ENCODE assay signal across 8 mouse cellular contexts in genomic region chr10:59974786-59975185, GRCm38 (mm10). TPM values are rescaled to one million over a fixed set of nuclear protein-coding genes. Genes with fewer than 3 reads are reported as not detected.
DNase-seq lines count a peak whose midpoint lies in the region; ATAC-seq lines count a peak whose summit lies in the region.

No protein-coding gene starts in this region.

- 40% methylated on average over 3 of the region's 3 CpGs for WGBS in heart, embryonic 15.5 days
- WGBS in limb, embryonic 12.5 days, result 49% methylated on average over 3 of the region's 3 CpGs
- WGBS in neural tube, embryonic 13.5 days, result 44% methylated on average over 3 of the region's 3 CpGs

- no peaks in the 10 kb centered on the region for H3K9me3 ChIP-seq in heart, embryonic 15.5 days (replicated peaks)
- no peaks in the 10 kb centered on the region for H3K9me3 ChIP-seq in limb, embryonic 12.5 days
- no peaks in the 10 kb centered on the region for H3K9me3 ChIP-seq in neural tube, embryonic 13.5 days

- no peak overlapping the region for H3K4me3 ChIP-seq in heart, embryonic 15.5 days
- H3K4me3 ChIP-seq in limb, embryonic 12.5 days (replicated peaks), result no peak overlapping the region
- H3K4me3 ChIP-seq in neural tube, embryonic 13.5 days, result no peak overlapping the region

- 0 out of 2 replicates have a peak overlapping the region, but pooled peaks have one; percentile 18 for H3K9ac ChIP-seq in heart, embryonic 15.5 days
- no peak overlapping the region for H3K9ac ChIP-seq in limb, embryonic 12.5 days (replicated peaks)
- H3K9ac ChIP-seq in neural tube, embryonic 13.5 days, result peak overlapping the region; percentile 49; the same call in 1 of the 2 replicates

- peaks cover 87% of the 10 kb centered on the region for H3K4me1 ChIP-seq in heart, embryonic 15.5 days (replicated peaks)
- peaks cover 62% of the 10 kb centered on the region for H3K4me1 ChIP-seq in limb, embryonic 12.5 days (replicated peaks)
- peaks cover 57% of the 10 kb centered on the region for H3K4me1 ChIP-seq in neural tube, embryonic 13.5 days (replicated peaks)

- peak; percentile 52 to 79 for DNase-seq in spleen, postnatal 36 days (ENCODE audit: low spot score in 2 of 2)
- no peak for DNase-seq in spleen, postnatal 4 days (ENCODE audit: low spot score in 2 of 2)
- no peak for DNase-seq in natural killer cell, adult 2 months (ENCODE audit: low spot score in 2 of 2)
- no peak for DNase-seq in cerebellum, adult 8-10 months
- DNase-seq in urinary bladder, adult 18-20 months (ENCODE audit: low spot score in 2 of 2), result no peak

- peak overlapping the region; percentile 84 for H3K27ac ChIP-seq in heart, embryonic 15.5 days
- peak overlapping the region; percentile 93 for H3K27ac ChIP-seq in limb, embryonic 12.5 days
- peak overlapping the region; percentile 71 for H3K27ac ChIP-seq in neural tube, embryonic 13.5 days (replicated peaks)

- H3K36me3 ChIP-seq in heart, embryonic 15.5 days, result no peaks in the 10 kb centered on the region
- H3K36me3 ChIP-seq in limb, embryonic 12.5 days, result no peaks in the 10 kb centered on the region
- no peaks in the 10 kb centered on the region for H3K36me3 ChIP-seq in neural tube, embryonic 13.5 days

- H3K27me3 ChIP-seq in heart, embryonic 15.5 days, result no peaks in the 10 kb centered on the region
- H3K27me3 ChIP-seq in limb, embryonic 12.5 days, result no peaks in the 10 kb centered on the region
- H3K27me3 ChIP-seq in neural tube, embryonic 13.5 days, result no peaks in the 10 kb centered on the region

- H3K4me2 ChIP-seq in heart, embryonic 15.5 days, result peak overlapping the region; percentile 2; the same call in 1 of the 2 replicates
- H3K4me2 ChIP-seq in limb, embryonic 12.5 days, result peak overlapping the region; percentile 35
- H3K4me2 ChIP-seq in neural tube, embryonic 13.5 days, result peak overlapping the region; percentile 24; the same call in 1 of the 2 replicates

- ATAC-seq in heart, embryonic 15.5 days (replicated peaks; ENCODE audit: insufficient number of reproducible peaks, insufficient read depth, low FRiP score, low read depth), result 0 out of 2 replicates have a peak, but pooled peaks have one; percentile 7
- ATAC-seq in limb, embryonic 12.5 days (ENCODE audit: insufficient number of reproducible peaks, insufficient read depth, low FRiP score, low TSS enrichment, low read depth), result no peak
- no peak for ATAC-seq in neural tube, embryonic 13.5 days (ENCODE audit: low read depth)

RNA-seq across cellular contexts. Expression of gene Ddit4, which starts 23.2 kb away (rescaled TPM):
- polyA plus RNA-seq in heart, embryonic 15.5 days (2015; fragmentation: Nextera tagmentation; extraction: Ambion mirVana), result 22.7 and 33.4 TPM in 2 replicates
- polyA plus RNA-seq in limb, embryonic 12.5 days (2016; fragmentation: Nextera tagmentation; extraction: Ambion mirVana), result 90.7 and 91.8 TPM in 2 replicates
- polyA plus RNA-seq in neural tube, embryonic 13.5 days (2015; fragmentation: Nextera tagmentation; extraction: Ambion mirVana), result 72.8 and 78.2 TPM in 2 replicates

RNA-seq across cellular contexts. Expression of gene Ascc1, which starts 27.8 kb away (rescaled TPM):
- 36.1 and 40.6 TPM in 2 replicates for polyA plus RNA-seq in heart, embryonic 15.5 days (2015; fragmentation: Nextera tagmentation; extraction: Ambion mirVana)
- 44.2 and 46.7 TPM in 2 replicates for polyA plus RNA-seq in limb, embryonic 12.5 days (2016; fragmentation: Nextera tagmentation; extraction: Ambion mirVana)
- 41.7 and 44.5 TPM in 2 replicates for polyA plus RNA-seq in neural tube, embryonic 13.5 days (2015; fragmentation: Nextera tagmentation; extraction: Ambion mirVana)

RNA-seq across cellular contexts. Expression of gene Anapc16, which starts 28.1 kb away (rescaled TPM):
- 85.4 and 92.2 TPM in 2 replicates for polyA plus RNA-seq in heart, embryonic 15.5 days (2015; fragmentation: Nextera tagmentation; extraction: Ambion mirVana)
- polyA plus RNA-seq in limb, embryonic 12.5 days (2016; fragmentation: Nextera tagmentation; extraction: Ambion mirVana), result 126 and 132 TPM in 2 replicates
- polyA plus RNA-seq in neural tube, embryonic 13.5 days (2015; fragmentation: Nextera tagmentation; extraction: Ambion mirVana), result 98.1 and 118 TPM in 2 replicates

Comparison
In these comparisons a context has a peak if more than half of its experiments do, and no peak if none do; other contexts are left out.
1. DNase-seq: peak in spleen, postnatal 36 days (2 of 2); none in spleen, postnatal 4 days (0 of 2), natural killer cell, adult 2 months (0 of 2), cerebellum, adult 8-10 months (single experiment) and urinary bladder, adult 18-20 months (0 of 2).
2. Peak in every context shown above with its lines, with median percentiles within 50 percentile points of each other: H3K27ac ChIP-seq and H3K4me2 ChIP-seq.